Mouse (Mus musculus) heart, embryonic 11.5 days (tissue): ENCODE results near the gene Hivep3. TPM values are rescaled to one million over a fixed set of nuclear protein-coding genes. Genes with fewer than 3 reads are reported as not detected.

Source experiments
- ATAC-seq: fragments of 200-750 bp; cut with Nextera tagmentation; replicated peaks from 2 replicates; pipeline ENCODE4 v1.8.0; 2017; ENCODE audit warnings: moderate library complexity; ENCODE audit not compliant: insufficient number of reproducible peaks, low FRiP score, low TSS enrichment
- H3K27ac ChIP-seq: fragments of 300-500 bp; sonication (generic); 2 replicates; pipeline ENCODE4 v1.5.1; 2014; ENCODE audit warnings: mild to moderate bottlenecking, low read depth, low read length
- H3K27me3 ChIP-seq: fragments of 300-500 bp; sonication (generic); 2 replicates; pipeline ENCODE4 v1.6.1; 2014; ENCODE audit warnings: mild to moderate bottlenecking, low read length, mixed read lengths; ENCODE audit not compliant: control insufficient read depth, insufficient read depth
- H3K36me3 ChIP-seq: fragments of 300-500 bp; sonication (generic); 2 replicates; pipeline ENCODE4 v1.6.1; 2014; ENCODE audit warnings: mild to moderate bottlenecking, low read length, moderate library complexity, mixed read lengths; ENCODE audit not compliant: control insufficient read depth, insufficient read depth
- H3K4me1 ChIP-seq: fragments of 300-500 bp; sonication (generic); 2 replicates; pipeline ENCODE4 v1.6.1; 2014; ENCODE audit warnings: low read length; ENCODE audit not compliant: control insufficient read depth, insufficient read depth
- H3K4me2 ChIP-seq: fragments of 300-500 bp; sonication (generic); 2 replicates; pipeline ENCODE4 v1.6.1; 2014; ENCODE audit warnings: mild to moderate bottlenecking, moderate library complexity
- H3K4me3 ChIP-seq: fragments of 300-500 bp; sonication (generic); 2 replicates; pipeline ENCODE4 v1.5.1; 2014; ENCODE audit warnings: low read depth, low read length
- H3K9ac ChIP-seq: fragments of 300-500 bp; sonication (generic); 2 replicates; pipeline ENCODE4 v1.6.1; 2014; ENCODE audit warnings: mild to moderate bottlenecking, low read depth, low read length, moderate library complexity
- H3K9me3 ChIP-seq: fragments of 300-500 bp; sonication (generic); replicated peaks from 2 replicates; pipeline ENCODE4 v1.6.1; 2016; ENCODE audit warnings: low read length; ENCODE audit not compliant: control insufficient read depth
- WGBS: fragments of 180-500 bp; shearing (Covaris S2); extraction: QIAGEN DNeasy Blood & Tissue Kit; methylation state at CpG from one replicate; pipeline ENCODE4 v1.1.7; 2014; ENCODE audit not compliant: insufficient replicate concordance; 5-methylcytosine and 5-hydroxymethylcytosine counted together
- polyA plus RNA-seq: library from polyadenylated mRNA; unstranded; fragments of >200 nt; fragmentation: Nextera tagmentation; extraction: Ambion mirVana; gene quantifications from 2 replicates; pipeline ENCODE4 v1.2.1, GENCODE M21; 2014

Gene Hivep3
- polyA plus RNA-seq, 1 experiment from 2014 or later, result 4.8 TPM

GRCm38 (mm10) chr4:120052481-120052880 lies 318.9 kb downstream of the Hivep3 start:
- Histone ChIP-seq H3K4me3 (no peak overlapping the region), H3K27ac (no peak overlapping the region), H3K36me3 (no peaks in the 10 kb centered on the region), H3K9me3 (no peaks in the 10 kb centered on the region), H3K9ac (no peak overlapping the region), H3K27me3 (no peaks in the 10 kb centered on the region), H3K4me1 (0 out of 2 replicates have a peak, but pooled peaks cover 2% of the 10 kb centered on the region), H3K4me2 (no peak overlapping the region)
- no peak for ATAC-seq

DNA sequence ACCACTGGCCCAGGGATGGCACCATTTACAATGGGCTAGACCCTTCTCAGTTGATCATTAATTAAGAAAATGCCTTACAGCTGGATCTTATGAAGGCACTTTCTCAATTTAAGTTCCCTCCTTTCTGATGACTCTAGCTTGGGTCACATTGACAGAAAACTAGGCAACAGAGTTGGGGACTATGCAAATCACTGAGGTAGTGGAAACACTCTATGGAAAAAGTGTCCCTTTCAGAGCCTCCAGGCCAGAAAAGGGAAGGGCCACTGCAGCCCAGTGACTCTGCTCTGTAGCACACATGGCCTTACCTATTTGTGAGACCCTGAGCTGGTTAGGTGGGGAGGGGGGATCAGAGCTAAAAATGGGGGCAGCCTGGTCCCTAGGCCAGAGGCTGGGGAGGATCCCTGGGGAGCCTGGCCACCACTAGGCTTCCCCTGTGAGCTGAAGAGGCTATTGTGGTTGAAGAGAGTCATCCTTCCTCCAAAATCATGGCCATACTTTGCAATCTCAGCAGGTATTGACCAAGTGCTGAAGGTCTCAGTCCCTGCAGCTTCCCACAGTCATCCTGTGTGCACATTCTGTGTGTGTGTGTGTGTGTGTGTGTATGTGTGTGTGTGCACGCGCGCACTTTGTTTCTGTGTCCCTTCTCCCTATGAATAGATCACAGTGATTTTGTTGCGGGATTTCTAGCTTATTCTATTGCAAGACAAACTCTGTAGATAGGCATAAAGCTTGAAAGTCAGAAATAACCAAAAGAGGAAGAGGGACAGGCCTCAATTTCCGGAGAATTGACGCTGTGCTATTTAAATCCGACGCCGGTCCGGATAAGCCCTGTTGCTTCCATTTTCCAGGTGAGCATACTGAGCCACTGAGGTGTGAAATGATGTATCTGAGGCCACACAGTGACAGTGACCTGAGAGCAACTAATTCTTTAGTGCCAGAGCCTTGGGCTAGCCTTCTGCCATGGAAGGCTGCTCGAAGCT lies 319.7 kb downstream of the Hivep3 start:
- 81% methylated on average over 11 of the region's 11 CpGs for WGBS
- ATAC-seq, result no peak

DNA sequence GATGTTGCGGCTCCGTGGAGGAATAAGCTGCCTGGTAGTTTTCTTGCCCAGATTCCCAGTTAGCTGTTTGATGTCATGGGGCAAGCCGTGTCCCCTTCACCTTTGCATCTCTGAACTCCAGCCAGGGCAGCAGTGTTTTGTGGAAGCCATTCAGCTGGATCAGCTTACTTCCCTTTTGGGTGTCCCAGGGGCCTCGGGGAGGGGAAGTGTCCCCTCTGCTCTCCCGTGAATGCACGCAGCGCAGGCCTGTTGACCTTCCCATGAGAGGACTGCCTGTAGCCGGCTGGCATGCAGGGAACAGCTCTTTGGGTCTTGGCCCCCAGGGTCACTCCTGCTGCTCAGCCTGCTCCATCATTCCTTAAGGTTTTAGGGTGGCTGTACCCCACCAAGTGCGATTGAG lies 320.6 kb downstream of the Hivep3 start:
- H3K27ac ChIP-seq, result no peak overlapping the region
- H3K36me3 ChIP-seq, result no peaks in the 10 kb centered on the region
- H3K9me3 ChIP-seq, result no peaks in the 10 kb centered on the region
- H3K4me3 ChIP-seq, result no peak overlapping the region
- WGBS, result 72% methylated on average over 9 of the region's 9 CpGs
- no peak for ATAC-seq
- no peaks in the 10 kb centered on the region for H3K27me3 ChIP-seq
- no peak overlapping the region for H3K4me2 ChIP-seq
- H3K4me1 ChIP-seq, result no peaks in the 10 kb centered on the region
- H3K9ac ChIP-seq, result no peak overlapping the region

More for the DNA sequence above, 319.7 kb downstream of the Hivep3 start:
- Histone ChIP-seq H3K9me3 (no peaks in the 10 kb centered on the region), H3K27me3 (no peaks in the 10 kb centered on the region), H3K9ac (no peak overlapping the region), H3K4me2 (no peak overlapping the region), H3K27ac (no peak overlapping the region), H3K4me3 (no peak overlapping the region), H3K36me3 (no peaks in the 10 kb centered on the region), H3K4me1 (no peaks in the 10 kb centered on the region)

GRCm38 (mm10) chr4:120056451-120056850 lies 322.9 kb downstream of the Hivep3 start:
- Histone ChIP-seq H3K4me3 (no peak overlapping the region), H3K36me3 (no peaks in the 10 kb centered on the region), H3K4me2 (no peak overlapping the region), H3K9ac (no peak overlapping the region), H3K27me3 (0 out of 2 replicates have a peak, but pooled peaks cover 2% of the 10 kb centered on the region), H3K9me3 (no peaks in the 10 kb centered on the region), H3K27ac (no peak overlapping the region), H3K4me1 (no peaks in the 10 kb centered on the region)
- no peak for ATAC-seq
- WGBS, result 89% methylated on average over 9 of the region's 9 CpGs

DNA sequence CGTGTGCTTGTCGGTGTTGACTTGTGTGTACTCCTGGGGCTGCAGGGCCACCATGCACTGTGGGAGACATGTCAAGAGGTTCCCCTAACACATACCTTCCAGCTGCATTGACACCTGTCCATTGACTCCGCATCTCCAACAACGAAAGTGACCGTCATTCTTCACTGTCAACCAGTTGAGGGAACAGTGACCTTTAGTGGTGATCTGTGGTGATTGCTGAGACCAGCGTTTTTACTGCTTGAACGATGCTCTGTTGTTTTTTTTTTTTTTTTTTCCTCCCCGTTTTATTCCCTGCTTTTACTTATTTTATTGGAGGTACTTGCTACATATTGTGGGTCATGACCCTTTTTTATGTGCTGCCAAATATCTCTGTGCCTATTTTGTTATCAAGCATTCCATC lies 323.9 kb downstream of the Hivep3 start:
- Histone ChIP-seq H3K9me3 (no peaks in the 10 kb centered on the region), H3K9ac (no peak overlapping the region), H3K27ac (no peak overlapping the region), H3K27me3 (0 out of 2 replicates have a peak, but pooled peaks cover 2% of the 10 kb centered on the region), H3K4me2 (no peak overlapping the region), H3K4me3 (no peak overlapping the region), H3K36me3 (no peaks in the 10 kb centered on the region), H3K4me1 (no peaks in the 10 kb centered on the region)
- ATAC-seq, result no peak
- WGBS, result 77% methylated on average over 8 of the region's 8 CpGs

DNA sequence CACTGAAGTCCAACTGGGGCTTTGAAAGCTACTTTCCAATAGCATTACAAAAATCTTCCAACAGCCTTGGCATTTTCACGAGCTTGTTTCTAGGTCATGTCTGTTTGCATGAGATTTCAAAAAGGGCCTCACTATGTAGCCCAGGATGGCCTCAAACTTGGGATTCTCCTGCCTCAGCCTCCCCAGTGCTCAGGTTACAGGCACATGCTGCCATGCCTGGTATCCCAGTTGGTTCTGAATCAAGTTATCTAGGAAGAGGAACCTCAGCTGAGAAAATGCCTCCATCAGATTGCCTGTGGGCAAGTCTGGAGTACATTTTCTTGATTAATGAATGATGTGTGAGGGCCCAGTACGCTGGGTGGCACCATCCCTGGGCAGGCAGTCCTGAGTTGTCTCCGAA lies 324.6 kb downstream of the Hivep3 start:
- 80% methylated on average over 3 of the region's 3 CpGs for WGBS
- Histone ChIP-seq H3K4me3 (no peak overlapping the region), H3K9me3 (no peaks in the 10 kb centered on the region), H3K4me1 (no peaks in the 10 kb centered on the region), H3K9ac (no peak overlapping the region), H3K36me3 (no peaks in the 10 kb centered on the region), H3K4me2 (no peak overlapping the region), H3K27me3 (0 out of 2 replicates have a peak, but pooled peaks cover 2% of the 10 kb centered on the region), H3K27ac (no peak overlapping the region)
- ATAC-seq, result no peak

DNA sequence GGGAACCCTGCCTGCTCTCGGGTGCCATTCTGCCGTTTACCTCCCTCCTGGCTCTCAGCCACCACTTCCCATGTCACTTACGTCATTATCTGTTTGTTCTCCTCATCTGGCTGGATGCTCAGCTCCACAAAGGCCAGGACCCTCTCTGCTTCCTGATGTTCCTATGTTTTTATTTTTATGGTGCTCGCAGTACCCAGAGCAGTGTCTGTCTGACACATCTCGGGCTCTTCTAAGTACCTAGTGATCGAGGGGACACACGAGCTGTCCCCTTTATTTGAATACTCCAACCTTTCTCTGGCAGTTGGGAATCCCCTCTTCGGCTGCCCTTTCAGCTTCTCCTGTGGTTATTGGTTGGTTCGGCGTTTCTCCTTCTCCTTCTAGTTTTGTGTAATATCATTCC lies 325.2 kb downstream of the Hivep3 start:
- H3K4me3 ChIP-seq, result no peak overlapping the region
- H3K36me3 ChIP-seq, result no peaks in the 10 kb centered on the region
- H3K9me3 ChIP-seq, result no peaks in the 10 kb centered on the region
- WGBS, result 71% methylated on average over 10 of the region's 10 CpGs
- H3K27me3 ChIP-seq, result 0 out of 2 replicates have a peak, but pooled peaks cover 2% of the 10 kb centered on the region
- H3K9ac ChIP-seq, result no peak overlapping the region
- no peaks in the 10 kb centered on the region for H3K4me1 ChIP-seq
- ATAC-seq, result no peak
- no peak overlapping the region for H3K27ac ChIP-seq
- H3K4me2 ChIP-seq, result no peak overlapping the region

DNA sequence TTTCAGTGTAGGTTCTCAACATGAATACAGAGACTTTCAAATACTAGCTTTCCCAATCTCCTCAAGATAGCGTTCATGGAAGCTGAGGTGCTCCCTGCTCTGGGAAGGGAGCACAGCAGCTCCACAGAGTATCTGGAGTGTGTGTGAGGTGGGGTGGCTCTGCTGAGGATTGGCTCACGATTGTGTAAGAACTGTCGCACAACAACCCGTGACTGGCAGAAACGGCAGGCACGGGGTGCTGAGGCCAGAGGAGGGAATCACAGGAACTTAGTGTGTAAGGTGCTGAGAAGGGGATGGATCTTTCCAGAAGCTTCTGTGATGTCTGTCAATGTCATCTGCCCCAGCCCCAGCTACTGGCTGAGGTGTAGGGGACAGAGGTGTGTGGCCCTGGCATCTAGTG lies 328.1 kb downstream of the Hivep3 start:
- no peak for ATAC-seq

More for the DNA sequence above, 328.1 kb downstream of the Hivep3 start:
- H3K27me3 ChIP-seq, result 0 out of 2 replicates have a peak, but pooled peaks cover 2% of the 10 kb centered on the region
- no peak overlapping the region for H3K9ac ChIP-seq
- no peaks in the 10 kb centered on the region for H3K36me3 ChIP-seq
- no peak overlapping the region for H3K4me3 ChIP-seq
- H3K4me2 ChIP-seq, result no peak overlapping the region
- H3K4me1 ChIP-seq, result no peaks in the 10 kb centered on the region
- no peaks in the 10 kb centered on the region for H3K9me3 ChIP-seq
- H3K27ac ChIP-seq, result no peak overlapping the region
- WGBS, result 87% methylated on average over 6 of the region's 6 CpGs
